Mouse (Mus musculus): ENCODE data around the gene Wipi2.
A peak's percentile ranks its signal among the peaks of the same experiment; 100 is the strongest.

GRCm38 (mm10) chr5:142678141-142678571 is 50.7 kb downstream of the Wipi2 start:
- TF ChIP-seq CTCF (IDR thresholded peaks at IDR 0.05; ENCODE audit: borderline replicate concordance, insufficient read depth, low read depth, low read length) (peak; percentile 51; the same call in 1 of the 2 replicates), POLR2A (IDR thresholded peaks at IDR 0.05; ENCODE audit: borderline replicate concordance, insufficient read depth, low read length) (0 out of 2 replicates have a peak, but pooled peaks have one; percentile 15)

Measured in cerebellum, adult 2 months (tissue).